Mouse (Mus musculus): ENCODE measurements around the gene Slc46a3.
A peak's percentile ranks its signal among the peaks of the same experiment; 100 is the strongest.

Slc46a3 gene

DNA sequence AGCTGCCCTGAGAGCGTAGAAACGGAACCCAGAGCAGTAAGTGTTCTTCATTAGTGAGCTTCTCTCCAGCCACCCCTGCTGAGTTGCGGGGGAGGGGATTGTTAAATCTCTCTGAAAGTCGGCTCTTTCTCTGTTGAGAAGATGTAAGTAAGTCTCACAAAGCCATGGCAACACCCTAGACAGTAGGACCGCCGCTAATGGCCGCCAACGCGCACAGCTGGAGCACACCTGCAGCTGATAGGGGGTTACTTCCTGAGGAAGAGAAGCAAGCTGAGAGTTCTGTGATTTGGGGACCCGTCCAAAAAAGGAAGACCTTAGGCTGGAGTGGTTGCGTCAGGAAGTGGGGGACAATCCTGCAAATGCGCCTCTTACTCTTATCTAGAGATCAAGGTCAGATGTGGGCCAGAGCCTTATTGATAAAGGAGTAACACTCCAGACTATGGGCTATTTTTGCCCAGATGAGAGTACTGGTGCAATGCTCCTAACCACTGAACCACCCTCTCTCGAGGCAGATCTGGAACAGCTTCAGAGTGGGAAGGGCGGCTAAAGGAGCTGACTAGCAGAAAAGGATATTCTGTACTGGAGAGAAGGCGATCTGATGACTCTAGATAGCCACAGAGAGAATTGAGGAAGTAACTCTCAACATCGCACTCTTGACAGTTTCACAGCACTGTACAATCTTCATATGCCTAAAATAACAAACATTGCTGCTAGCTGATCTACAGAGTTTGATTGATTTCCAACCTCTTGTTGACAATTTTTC, 1.0 kb upstream of the Slc46a3 start:
- DNase-seq: peak; percentile 58 to 62

DNA sequence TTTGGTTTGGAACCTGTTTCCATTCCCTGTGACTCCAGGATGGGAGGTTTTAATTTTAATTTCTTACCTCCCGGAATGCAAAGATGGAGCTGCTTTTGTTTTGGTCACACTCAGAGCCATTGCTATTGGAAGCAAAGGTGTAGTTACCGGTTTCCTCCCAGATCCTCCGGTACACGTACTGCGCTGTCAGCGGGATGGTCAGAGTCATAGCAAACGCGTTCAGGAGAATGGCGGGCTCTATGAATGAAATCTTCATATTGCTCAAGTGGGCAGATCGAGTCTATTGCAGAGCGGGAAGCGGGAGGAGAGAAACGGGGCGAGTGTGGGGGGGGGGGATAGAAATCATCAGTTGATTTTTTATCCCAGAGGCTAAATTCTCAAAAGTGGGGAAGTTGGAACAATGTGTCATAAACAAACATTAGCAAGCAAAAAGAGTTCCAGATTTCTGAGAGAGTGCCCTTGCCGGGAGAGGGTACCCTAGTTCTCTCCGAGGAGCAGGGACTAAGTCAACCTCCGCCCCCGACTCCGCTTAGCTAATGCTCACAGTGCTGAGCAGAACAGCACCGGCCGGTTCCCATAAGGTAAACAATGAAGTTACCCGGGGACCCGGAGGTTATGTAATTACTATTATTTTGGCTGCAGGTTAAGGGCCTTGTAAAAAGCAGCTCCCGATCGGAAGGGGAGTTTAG, 705 bp downstream of the Slc46a3 start:
- peak in 1 of 2 experiments; percentile 21 for DNase-seq

DNA sequence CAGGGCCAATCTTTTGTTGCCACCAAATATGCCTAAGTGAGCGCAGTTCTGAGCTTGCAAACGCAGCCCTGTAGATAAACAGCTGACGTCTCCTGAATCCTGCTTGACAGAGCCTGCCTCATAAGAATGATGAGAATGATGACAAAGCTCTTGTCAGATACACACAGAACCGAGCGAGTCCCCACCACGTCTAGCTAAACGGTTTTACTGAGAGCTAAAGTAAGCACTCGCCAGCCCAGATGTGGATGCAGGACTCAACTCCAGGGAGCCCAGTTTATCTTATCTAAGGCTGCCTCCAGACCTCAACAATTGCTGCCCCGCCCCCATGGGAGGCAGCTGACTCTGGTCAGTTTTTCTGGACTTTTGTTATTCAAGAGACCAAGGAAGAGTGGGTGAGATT, 1.5 kb downstream of the Slc46a3 start:
- DNase-seq: no peak

DNA sequence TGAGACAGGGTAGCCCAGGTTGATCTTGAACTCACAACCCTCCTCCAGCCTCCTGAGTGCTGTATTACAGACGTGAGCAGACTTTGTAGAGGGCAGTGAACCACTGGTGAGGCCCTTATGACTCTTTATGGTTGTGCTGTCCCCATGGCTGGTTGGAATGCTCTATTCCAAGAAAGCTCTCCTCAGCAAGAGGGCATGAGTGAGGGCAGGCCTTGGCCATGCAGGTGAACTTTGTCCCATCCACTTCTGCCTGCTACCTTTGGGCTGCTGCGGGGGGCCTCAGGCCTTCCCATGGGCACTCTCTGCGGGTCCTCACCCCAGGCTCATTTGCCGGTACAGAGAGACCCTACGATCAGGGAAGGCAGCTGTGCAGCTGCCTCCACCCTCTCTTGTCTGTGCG, 1.9 kb downstream of the Slc46a3 start:
- no peak for DNase-seq

DNA sequence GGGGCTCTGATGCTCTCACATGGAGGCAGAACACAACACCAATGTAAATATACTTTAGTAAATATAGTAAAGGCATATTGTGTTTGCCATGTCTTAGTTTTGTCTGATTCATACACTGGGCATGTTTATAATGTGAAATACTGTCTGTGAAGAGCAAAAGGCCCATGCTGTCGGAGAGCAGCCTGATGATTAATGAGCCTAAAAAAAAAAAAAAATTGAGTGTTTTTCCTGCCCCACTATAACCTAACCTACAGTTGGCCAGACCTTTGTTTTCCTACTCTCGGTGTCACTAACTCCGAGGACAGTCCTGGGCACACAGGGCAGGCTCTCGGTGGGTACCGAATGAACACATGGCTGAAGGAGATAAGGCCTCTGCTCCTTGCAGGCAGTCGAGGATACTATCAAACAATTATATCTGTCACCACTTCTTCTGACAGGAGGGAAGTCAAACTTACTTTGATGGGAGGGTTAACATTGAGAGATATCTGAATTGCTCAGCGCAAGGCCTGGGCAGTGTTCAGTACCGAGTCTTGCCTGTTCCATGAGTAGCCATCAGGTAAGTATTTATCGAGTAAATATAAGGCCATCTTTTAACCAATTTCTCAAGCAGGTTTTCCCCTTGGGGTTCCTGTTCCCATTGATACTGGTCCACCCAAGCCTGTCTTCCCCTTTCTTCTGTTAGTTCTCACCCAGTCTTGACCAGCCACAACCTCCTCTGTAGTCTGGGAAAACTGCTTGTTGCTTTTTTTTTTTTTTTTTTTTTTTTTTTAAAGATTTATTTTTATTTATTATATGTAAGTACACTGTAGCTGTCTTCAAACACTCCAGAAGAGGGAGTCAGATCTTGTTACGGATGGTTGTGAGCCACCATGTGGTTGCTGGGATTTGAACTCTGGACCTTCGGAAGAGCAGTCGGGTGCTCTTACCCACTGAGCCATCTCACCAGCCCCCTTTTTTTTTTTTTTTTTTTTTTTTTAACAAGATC, 6.0 kb downstream of the Slc46a3 start:
- DNase-seq: no peak

DNA sequence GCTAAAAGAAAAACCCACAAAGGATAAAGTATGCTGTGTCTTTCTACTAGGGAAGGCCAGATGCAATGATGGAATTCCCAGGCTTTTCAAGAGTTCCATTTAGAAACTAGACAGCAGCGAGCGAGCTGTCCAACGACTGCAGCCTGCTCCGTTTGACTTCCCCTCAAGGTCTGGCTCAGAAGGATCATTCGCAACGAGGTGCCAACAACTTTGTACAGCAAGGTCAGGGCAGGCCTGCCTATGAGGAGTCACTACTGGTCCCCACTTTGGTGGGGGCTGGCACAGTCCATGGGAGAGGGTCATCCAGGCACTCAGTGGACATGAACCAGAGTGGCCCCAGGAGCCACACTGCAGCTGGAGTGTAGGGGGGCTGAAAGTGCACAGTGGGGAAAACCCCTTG, 11.0 kb downstream of the Slc46a3 start:
- DNase-seq: no peak

DNA sequence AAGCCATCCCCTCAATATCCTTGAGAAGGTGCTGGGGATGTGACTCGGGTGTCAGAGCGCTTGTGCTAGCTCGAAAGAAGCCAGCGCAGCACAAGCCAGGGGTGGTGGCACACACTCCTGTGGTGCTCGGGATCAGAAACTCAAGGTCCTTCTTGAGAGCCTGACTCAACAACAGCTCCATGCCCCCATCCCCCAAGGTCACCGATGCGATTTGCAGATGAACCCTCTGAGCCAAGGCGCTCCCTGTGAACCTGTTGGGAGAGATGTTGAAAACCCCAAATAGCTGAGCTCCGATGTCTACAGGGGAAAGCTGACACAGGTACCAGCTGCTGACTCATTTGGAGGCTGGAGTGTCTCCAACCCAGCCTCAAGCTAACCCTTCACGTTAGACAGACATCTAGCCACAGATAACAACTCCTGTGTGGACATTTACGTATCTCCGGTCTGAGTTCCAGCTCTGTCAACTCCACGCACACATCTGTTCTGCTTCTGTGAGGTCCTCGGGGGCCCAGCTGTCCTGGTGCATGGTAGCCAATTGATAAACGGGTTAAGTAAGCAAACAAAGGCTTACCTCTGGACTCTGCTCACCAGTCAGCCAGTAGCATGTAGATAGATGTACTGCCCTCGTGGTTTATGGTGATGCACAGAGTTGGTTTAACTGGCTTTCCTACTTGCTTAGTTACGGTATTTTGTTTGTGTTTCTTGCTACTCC, 14.5 kb downstream of the Slc46a3 start:
- no peak for DNase-seq

DNA sequence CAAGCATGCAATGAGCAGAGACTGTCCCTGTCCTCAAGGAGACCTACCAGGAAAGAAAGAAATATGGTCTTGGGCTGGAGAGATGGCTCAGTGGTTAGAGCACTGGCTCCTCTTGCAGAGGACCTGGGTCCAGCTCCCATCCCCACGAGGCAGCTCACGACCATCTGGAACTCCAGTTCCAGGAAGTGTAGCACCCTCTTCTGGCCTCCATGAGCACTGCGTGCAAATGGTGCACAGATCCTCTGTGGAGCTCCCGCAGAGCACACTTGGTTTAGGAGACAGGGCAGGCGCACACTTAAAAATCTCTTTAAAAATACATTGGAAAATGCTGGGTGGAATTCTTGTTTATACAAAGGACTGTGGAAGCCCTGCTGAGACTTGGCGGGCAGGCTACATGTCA, 17.1 kb downstream of the Slc46a3 start:
- peak; percentile 28 to 33 for DNase-seq

DNA sequence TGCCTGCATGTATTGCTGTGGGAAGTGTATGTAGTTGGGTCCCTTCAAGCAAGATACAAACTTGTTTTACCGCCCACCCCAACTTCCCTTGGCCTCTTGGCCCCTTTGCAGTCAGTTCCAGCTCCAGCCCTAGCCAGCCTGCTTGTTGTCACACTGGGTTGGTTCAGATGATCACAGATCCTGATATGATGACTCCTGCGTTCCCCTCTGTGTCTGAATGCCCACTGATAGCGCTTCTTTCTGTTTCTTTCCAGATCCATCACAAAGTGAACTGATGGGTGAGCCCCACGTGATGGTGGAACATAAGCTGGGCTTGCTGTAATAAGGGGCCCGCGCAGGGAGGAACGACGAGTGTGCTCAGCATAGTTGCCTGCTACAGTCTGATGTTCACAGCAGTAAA, 19.4 kb downstream of the Slc46a3 start:
- DNase-seq: no peak

DNA sequence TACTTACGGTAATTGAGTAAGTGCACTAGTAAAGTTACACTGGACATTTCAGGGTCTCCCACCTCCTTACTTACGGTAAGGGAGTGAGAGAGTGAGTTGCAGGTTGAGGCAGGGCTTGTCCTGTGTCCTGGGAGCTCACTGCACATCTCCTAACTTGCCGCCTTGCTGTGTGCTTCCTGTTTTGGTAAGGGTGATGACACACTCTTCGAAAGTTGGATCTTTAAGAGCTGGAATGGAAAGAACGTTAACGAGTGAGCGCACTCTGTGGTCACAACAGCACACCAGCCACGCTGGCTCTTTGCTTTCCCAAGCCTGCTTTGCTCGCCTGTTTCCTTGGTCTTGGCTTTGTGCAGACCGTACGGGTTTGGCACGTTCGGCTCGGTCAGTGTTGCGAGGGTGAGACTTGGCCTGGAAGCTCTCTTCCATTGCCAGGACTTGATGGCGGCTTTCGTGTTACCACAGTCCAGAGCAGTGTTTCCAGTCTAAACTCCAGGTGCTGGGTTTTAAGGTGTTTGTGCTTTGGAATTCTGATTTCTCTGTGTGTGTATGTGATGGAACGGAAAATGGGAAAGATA, 20.0 kb downstream of the Slc46a3 start:
- no peak for DNase-seq

DNA sequence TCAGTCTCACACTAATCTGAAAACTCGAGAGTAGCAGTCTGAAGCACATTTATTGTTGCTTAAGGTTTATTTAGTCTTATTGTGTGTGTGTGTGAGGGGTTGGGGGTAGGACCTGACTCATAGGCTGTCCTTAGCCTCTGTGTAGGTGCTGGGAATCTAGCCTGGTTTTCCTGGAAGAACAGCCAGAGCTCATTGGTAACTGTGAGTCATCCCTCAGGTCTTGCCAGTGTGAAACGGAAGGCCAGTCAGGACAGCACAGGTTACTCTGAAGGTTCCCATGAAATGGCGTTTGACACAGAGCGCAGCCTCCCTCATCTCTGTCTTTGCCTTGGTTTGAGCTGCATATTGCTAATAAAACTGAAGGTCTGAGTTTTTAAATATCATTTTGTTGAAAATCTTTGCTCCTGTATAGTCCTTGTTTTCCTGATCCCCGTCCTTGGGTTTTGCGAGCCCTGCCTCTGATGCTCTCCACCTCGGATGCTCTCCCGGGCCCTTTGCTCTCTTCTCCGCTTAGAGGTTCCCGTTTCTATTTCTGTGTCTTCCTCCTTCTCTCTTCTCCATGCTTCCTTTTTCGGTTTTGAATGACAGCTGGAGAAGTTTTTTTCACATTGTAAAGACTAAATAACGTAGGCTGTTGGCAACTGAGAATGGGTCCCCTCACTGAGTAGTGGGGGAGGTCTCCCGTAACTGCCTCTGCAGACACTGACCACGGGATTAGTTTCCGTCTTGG, 23.4 kb downstream of the Slc46a3 start:
- DNase-seq: no peak

DNA sequence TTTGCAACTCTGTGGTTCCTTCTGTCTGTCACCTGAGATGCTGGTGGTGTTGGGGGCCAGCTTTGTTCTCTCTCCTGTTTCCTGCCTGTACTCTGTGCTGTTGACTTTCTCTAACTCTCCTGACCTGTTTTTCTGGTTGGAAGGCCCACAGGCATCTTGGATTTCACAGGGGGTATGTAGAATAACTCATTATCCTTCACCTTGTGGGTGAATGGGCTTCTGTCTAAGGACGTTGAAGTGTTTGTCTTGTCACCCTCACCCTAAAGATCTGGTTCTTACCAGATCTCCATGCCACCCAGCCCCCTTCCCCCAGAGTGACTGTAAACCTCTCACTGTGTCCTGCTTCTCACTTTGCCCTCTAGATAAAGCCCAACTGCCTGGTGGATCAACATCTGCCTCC, 24.3 kb downstream of the Slc46a3 start:
- no peak for DNase-seq

DNA sequence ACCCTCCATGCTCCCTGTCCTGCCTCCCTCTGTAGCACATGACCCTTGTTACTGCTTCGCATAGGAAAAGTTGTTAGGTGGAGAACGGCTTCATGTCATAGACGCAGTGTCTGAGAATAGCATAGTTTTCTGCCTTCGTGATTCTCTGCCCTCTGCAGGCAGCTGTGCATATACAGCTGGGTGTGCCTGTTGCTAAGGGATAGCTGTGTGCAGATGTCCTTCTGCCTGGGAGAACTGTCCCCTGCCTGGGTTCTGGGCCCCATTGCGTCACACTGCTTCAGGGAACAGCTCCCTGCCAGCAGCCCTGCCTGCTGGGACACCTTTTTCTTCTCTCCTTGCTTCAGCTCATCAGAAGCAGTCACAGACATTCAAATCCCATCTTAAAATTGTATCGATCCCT, 25.0 kb downstream of the Slc46a3 start:
- no peak for DNase-seq

DNA sequence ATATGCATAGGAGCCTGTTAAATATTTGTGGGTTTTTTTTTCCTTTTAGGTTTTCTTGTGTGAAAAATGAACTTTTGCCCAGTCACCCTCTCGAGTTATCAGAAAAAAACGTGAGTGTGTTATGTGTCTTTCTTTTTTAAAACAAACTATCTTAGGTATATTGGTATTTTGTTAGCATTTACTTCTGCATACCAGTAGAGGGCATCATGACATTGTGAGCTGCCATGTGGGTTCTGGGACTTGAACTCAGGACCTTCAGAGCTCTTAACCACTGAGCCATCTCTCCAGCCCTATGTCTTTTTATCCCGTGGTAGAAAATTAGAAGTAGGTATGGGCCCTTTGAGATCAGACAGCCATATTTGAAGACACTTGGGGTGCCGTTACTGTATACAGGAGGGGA, 25.9 kb downstream of the Slc46a3 start:
- no peak for DNase-seq

DNA sequence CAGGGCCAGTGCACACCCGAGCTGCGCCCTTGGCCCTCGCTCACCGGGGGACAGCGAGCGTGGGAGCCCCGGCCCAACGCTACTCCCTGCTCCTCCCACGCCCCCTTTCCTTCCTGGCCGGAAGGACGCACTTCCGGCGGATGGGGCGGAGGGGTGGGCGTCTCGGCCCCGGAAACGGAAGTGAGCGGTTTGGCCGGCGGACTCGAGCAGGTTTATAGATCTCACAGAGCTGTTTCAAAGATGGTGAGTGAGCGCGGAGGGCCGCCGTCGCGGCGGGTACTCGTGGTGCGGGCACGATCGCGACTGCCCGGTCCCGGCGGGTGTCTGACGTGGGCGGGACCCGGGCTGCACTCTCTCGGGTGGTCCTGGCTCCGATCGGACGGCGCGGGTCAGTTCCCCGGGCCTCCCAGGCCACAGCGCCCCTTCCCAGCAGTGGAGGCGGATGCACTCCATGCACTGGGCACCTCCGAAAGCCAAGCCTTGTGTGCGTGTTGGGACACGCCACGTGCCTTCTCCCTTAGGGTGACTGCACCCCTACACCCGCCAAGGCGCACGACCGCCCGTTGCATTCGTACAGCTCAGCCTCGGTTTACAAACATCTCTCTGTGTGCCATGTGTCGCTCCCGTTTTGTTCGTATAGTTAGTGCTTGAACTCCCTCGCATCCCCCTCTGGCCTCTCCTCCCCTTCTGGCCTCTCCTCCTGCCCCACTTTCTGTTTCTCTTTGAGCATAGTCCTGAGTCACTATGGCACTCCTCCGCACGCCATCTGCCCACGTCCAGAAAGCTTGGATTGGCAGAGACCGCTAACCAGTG, 34.0 kb downstream of the Slc46a3 start, which contains the start of gene Pomp:
Gene Pomp (plus strand): TSS at position 13 of the 813 bp plus-strand sequence.
- peak; percentile 89 to 91 for DNase-seq

DNA sequence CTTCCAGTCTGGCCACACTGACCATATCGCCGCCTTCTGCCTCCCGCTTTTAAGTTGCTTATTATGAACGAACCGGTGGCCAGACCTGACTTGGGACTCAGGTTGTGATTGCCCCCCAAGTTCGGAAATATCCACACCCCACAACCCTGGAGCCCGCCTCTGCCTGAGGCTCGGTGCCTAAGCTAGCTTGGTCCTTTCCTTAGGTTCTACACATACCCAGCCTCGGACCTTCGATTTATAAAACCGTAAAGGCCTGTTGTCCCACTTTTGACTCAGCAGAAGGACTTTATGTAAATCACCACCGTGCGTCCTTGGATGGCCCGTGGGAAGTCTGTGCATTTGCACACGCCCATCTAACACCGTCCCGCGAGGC, 34.6 kb downstream of the Slc46a3 start:
- no peak for DNase-seq

DNA sequence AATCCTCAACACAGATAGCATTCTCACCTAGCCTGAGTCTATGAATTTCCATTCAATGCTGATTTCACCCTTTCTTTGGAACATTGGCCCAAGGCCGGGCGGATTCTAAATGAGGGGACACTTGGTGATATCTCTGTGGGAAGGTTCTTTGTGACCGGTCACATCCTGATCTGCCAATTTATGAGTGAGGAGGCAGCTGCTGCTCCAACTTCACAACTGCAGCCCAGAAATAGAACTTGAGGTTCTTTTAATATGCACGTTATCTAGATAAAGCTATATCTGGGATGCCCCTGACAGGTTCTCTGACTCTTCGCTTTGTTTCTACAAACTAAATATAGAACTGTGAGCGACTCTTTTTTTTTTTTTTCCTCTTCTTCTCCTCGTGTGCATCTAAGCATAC, 44.4 kb downstream of the Slc46a3 start:
- DNase-seq: no peak

DNA sequence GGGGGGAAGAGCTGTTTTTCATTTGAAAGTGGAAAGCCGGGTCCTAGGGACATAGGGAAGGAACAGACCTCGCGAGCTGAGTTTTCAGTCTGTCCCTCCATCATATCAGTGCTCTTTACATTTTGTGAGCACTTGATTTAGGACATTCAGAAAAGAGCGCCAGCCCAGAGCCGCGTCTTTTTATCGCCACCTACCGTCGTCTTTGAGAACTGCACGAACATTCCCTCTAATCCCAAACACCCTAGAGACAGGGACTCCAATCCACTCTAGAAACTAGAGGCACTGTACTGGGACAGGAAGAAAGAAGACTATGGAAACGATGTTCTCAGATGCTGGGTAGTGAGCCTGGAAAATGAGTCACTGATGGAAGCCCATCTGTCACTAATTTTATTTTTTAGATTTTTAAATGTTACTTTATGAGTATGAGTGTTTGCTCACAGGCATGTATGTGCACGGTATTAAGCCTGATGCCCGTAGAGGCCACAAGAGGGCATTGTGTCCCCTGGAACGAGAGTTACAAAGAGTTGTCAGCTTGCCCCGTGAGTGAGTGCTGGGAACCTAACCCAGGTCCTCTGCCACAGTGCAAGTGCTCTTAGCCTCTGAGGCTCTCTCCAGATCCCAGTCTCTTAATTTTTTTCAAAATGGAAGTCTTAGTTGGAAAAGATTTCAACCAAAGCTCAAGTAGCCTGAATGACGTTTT, 46.3 kb downstream of the Slc46a3 start:
- peak; percentile 60 to 61 for DNase-seq

DNA sequence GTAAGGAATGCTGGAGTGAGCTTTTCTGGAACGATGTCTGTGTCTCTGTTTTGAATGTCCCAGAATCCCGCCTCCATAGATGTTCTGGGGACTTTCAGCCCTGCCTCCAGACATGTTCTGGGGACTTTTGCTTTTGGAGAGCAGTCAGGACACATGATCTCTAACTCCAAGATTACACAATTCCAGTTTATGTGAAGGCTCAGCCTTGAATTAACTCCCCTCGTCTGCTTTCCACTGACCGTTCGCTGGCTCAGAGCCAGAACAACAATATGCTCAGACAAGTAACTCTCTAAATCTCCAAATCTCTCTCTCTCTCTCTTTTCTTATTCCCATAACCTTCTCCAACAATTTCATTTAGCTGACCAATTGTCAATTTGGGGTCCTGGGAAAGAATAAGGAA, 47.3 kb downstream of the Slc46a3 start:
- no peak for DNase-seq

DNA sequence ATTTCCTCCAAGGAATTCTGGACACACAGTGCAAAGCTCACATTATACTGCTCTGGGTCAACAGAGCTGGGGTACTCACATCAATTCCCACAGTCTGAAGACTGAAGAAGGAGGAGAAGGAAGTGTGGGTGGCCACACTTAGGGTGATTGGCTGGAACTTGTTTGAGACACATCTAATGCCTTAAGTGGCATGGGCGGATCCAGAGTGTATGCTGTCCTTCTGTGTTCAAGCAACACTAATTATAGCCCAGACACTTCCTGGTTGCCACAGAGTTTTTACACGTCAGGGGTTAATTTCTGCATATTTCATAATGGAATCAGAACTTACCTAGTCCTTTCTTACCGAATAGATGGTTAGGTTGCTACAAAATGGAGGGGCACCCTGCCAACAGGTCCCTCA, 49.3 kb downstream of the Slc46a3 start:
- no peak for DNase-seq

All from B cell, adult 2 months (primary cell).